Mouse (Mus musculus): ENCODE data around the gene 4930516K23Rik. TPM values are rescaled to one million over a fixed set of nuclear protein-coding genes. Genes with fewer than 3 reads are reported as not detected.

Gene 4930516K23Rik
- polyA plus RNA-seq (2016; fragmentation: Nextera tagmentation; extraction: Ambion mirVana): not detected in 2 replicates

GRCm38 (mm10) chr7:104061345-104061744 lies at the start of gene 4930516K23Rik:
Gene 4930516K23Rik, minus strand, starts transcription at chr7:104061445.
- 67% methylated on average over 2 of the region's 2 CpGs for WGBS

DNA sequence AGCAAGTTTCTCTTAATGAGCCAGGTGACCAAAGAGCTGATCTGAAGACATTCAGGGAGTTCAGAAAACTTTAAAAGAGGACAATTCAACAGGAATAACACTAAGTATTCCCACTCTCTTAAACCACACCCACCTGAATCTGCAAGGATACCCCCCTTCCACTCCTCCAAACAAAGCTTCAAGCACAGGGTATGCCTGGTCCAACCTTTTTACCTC lies 43.4 kb upstream of the 4930516K23Rik start, which contains the start of gene Olfr646:
Gene Olfr646, plus strand, starts transcription at position 117 of the 216 bp plus-strand sequence.
- H3K4me1 ChIP-seq: no peaks in the 10 kb centered on the region
- no peak within 1 kb of the TSS for H3K9ac ChIP-seq
- no peak for ATAC-seq (ENCODE audit: low FRiP score)

More at GRCm38 (mm10) chr7:104061345-104061744, at the start of gene 4930516K23Rik:
- H3K4me2 ChIP-seq: no peak within 1 kb of the TSS
- H3K9ac ChIP-seq: no peak within 1 kb of the TSS
- H3K27me3 ChIP-seq: no peaks in the 10 kb centered on the region
- no peak for ATAC-seq (ENCODE audit: low FRiP score)
- no peaks in the 10 kb centered on the region for H3K36me3 ChIP-seq (replicated peaks)
- no peak within 1 kb of the TSS for H3K27ac ChIP-seq
- H3K9me3 ChIP-seq: no peaks in the 10 kb centered on the region
- no peak within 1 kb of the TSS for H3K4me3 ChIP-seq (replicated peaks)
- H3K4me1 ChIP-seq: no peaks in the 10 kb centered on the region

DNA sequence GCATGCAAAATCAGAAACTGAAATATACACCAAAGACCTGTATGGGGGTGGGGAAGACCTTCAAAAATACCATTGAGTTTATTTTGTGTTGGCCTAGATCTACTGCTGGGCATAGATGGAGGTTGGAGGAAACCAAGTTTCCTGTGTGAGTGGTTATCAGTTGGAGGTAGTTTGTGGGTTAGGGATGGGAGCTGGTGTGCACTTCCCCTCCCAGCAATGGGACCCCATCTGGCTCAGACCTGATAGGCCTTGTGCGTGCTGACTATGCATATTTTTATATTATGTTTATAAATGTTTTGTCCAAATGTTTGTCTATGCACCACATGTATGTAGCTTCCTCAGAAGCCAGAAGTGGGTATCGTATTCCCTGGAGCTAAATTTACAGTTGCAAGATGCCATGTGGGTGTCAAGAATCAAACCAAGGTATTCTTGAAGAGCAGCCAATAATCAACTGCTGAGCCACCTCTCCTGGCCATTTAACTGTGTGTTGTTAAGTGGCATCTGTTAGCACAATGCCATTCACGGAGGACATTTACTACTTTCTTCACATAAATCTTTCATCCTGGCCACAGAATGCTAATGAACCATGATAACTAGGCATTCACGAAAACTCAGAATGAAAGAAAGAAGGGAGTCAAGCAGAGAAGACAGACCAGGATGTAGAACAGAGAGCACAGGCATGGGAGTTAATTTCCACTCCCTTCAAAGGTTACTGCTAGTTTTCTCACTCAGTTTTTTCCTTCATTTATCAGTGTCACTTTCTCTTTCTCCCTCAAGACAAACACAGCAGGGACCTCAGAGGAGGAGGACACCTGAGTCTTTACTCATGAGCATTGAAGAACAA lies 42.9 kb upstream of the 4930516K23Rik start:
- Histone ChIP-seq H3K9me3 (no peaks in the 10 kb centered on the region), H3K27me3 (no peaks in the 10 kb centered on the region), H3K36me3 (replicated peaks) (no peaks in the 10 kb centered on the region), H3K4me2 (no peak overlapping the region), H3K4me1 (no peaks in the 10 kb centered on the region), H3K9ac (no peak overlapping the region), H3K27ac (no peak overlapping the region), H3K4me3 (replicated peaks) (no peak overlapping the region)
- ATAC-seq (ENCODE audit: low FRiP score): no peak
- WGBS: 64% methylated on average over 4 of the region's 4 CpGs

More for the DNA sequence above, 43.4 kb upstream of the 4930516K23Rik start, which contains the start of gene Olfr646:
- Histone ChIP-seq H3K9me3 (no peaks in the 10 kb centered on the region), H3K27ac (no peak within 1 kb of the TSS), H3K4me2 (no peak within 1 kb of the TSS), H3K27me3 (no peaks in the 10 kb centered on the region), H3K36me3 (replicated peaks) (no peaks in the 10 kb centered on the region), H3K4me3 (replicated peaks) (no peak within 1 kb of the TSS)

DNA sequence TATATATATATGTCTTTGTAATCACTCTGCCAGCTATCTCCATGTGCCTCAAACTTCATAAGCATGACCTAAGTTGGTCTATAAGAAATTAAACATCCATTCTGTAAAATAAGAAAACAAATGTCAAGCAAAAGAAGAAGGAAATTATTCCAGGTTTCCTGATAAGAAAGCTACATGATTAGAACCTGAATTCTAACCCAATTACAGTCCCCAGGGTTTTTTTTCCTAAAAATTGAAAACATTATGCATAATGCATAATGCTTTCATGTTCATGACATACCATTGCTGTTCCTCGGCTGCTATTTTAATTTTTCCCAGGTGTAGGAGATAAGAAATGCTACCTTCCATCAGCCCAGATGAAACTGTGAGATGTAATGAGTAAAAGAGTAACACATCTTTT lies 24.1 kb upstream of the 4930516K23Rik start, which contains the start of gene Olfr645:
Gene Olfr645, minus strand, starts transcription at position 101 of the 400 bp plus-strand sequence.
- Histone ChIP-seq H3K36me3 (replicated peaks) (no peaks in the 10 kb centered on the region), H3K9me3 (no peaks in the 10 kb centered on the region), H3K9ac (no peak within 1 kb of the TSS), H3K27me3 (no peaks in the 10 kb centered on the region), H3K4me2 (no peak within 1 kb of the TSS), H3K4me1 (no peaks in the 10 kb centered on the region), H3K27ac (no peak within 1 kb of the TSS), H3K4me3 (replicated peaks) (no peak within 1 kb of the TSS)
- no peak for ATAC-seq (ENCODE audit: low FRiP score)
- WGBS: 83% methylated on average over 1 of the region's 1 CpGs

GRCm38 (mm10) chr7:104071769-104072168 lies 10.5 kb upstream of the 4930516K23Rik start, which contains the start of gene Olfr644:
Gene Olfr644, minus strand, starts transcription at chr7:104071869.
- Histone ChIP-seq H3K4me3 (replicated peaks) (no peak within 1 kb of the TSS), H3K27ac (no peak within 1 kb of the TSS), H3K4me2 (no peak within 1 kb of the TSS), H3K4me1 (no peaks in the 10 kb centered on the region), H3K9ac (no peak within 1 kb of the TSS), H3K27me3 (no peaks in the 10 kb centered on the region), H3K36me3 (replicated peaks) (no peaks in the 10 kb centered on the region), H3K9me3 (0 out of 2 replicates have a peak, but pooled peaks cover 4% of the 10 kb centered on the region)
- ATAC-seq (ENCODE audit: low FRiP score): no peak
- 82% methylated on average over 2 of the region's 2 CpGs for WGBS

DNA sequence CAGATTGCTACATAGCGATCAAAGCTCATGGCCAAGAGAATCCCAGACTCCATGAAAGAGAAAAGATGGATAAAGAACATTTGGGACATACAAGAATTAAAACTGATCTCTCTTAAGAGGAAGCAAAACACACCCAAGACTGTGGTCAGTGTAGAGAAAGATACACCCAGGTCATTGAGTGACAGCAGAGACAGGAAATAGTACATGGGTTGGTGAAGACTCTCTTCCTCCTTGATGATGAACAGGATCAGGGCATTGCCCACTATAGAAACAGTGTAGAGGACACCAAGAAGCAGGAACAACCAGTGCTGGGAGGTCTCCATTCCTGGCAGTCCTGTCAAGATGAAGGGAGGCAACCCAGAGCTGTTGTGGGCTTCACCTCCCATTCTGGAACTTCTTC lies 2.0 kb downstream of the 4930516K23Rik start:
- 87% methylated on average over 1 of the region's 1 CpGs for whole genome bisulfite sequencing
- no peaks in the 10 kb centered on the region for H3K4me1 ChIP-seq
- H3K4me3 ChIP-seq (replicated peaks): no peak overlapping the region
- no peaks in the 10 kb centered on the region for H3K9me3 ChIP-seq
- H3K27me3 ChIP-seq: no peaks in the 10 kb centered on the region
- H3K36me3 ChIP-seq (replicated peaks): no peaks in the 10 kb centered on the region
- H3K4me2 ChIP-seq: no peak overlapping the region
- ATAC-seq (ENCODE audit: low FRiP score): no peak
- no peak overlapping the region for H3K27ac ChIP-seq
- no peak overlapping the region for H3K9ac ChIP-seq

- Histone ChIP-seq H3K4me3 (replicated peaks) (no peak within 1 kb of the TSS), H3K27me3 (no peaks in the 10 kb centered on the region)
These were observed 8.7 kb downstream of the 4930516K23Rik start, which contains the start of gene Olfr642 for GRCm38 (mm10) chr7:104052566-104052965. Gene Olfr642, minus strand, starts transcription at chr7:104052666.

GRCm38 (mm10) chr7:104050745-104051144 lies 10.5 kb downstream of the 4930516K23Rik start:
- no peak for ATAC-seq (ENCODE audit: low FRiP score)

More at GRCm38 (mm10) chr7:104052566-104052965, 8.7 kb downstream of the 4930516K23Rik start, which contains the start of gene Olfr642:
- Histone ChIP-seq H3K9me3 (no peaks in the 10 kb centered on the region), H3K4me1 (no peaks in the 10 kb centered on the region), H3K27ac (no peak within 1 kb of the TSS), H3K36me3 (replicated peaks) (no peaks in the 10 kb centered on the region), H3K9ac (no peak within 1 kb of the TSS), H3K4me2 (no peak within 1 kb of the TSS)
- 76% methylated on average over 1 of the region's 1 CpGs for WGBS
- no peak for ATAC-seq (ENCODE audit: low FRiP score)

DNA sequence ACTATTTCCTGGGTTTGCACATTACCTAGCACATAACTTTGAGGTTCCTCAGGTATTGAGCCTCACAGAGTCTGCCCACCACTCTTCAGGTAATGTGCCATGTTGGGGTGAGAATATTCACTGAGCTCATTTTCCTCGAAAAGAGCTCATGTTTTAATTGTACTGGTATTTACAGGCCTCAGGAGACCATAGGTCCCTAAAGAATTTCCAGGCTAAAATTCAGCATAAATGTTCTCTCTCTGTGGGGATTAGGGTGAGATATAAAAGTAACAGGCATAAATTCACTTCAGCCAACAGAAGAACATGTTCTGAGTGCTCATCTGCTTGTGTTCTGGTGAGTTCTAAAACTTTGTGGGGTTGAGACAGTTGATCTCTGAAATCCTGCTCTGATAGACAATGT lies 26.1 kb downstream of the 4930516K23Rik start, which contains the start of gene Olfr641:
Gene Olfr641, plus strand, starts transcription at position 301 of the 400 bp plus-strand sequence.
- H3K36me3 ChIP-seq (replicated peaks): no peaks in the 10 kb centered on the region
- 87% methylated on average over 1 of the region's 1 CpGs for WGBS
- H3K27me3 ChIP-seq: no peaks in the 10 kb centered on the region

More at GRCm38 (mm10) chr7:104050745-104051144, 10.5 kb downstream of the 4930516K23Rik start:
- H3K27ac ChIP-seq: no peak overlapping the region
- no peak overlapping the region for H3K9ac ChIP-seq
- no peaks in the 10 kb centered on the region for H3K4me1 ChIP-seq
- no peak overlapping the region for H3K4me2 ChIP-seq
- no peaks in the 10 kb centered on the region for H3K9me3 ChIP-seq
- no peaks in the 10 kb centered on the region for H3K27me3 ChIP-seq
- H3K4me3 ChIP-seq (replicated peaks): no peak overlapping the region
- H3K36me3 ChIP-seq (replicated peaks): no peaks in the 10 kb centered on the region
- WGBS: 94% methylated on average over 4 of the region's 4 CpGs

DNA sequence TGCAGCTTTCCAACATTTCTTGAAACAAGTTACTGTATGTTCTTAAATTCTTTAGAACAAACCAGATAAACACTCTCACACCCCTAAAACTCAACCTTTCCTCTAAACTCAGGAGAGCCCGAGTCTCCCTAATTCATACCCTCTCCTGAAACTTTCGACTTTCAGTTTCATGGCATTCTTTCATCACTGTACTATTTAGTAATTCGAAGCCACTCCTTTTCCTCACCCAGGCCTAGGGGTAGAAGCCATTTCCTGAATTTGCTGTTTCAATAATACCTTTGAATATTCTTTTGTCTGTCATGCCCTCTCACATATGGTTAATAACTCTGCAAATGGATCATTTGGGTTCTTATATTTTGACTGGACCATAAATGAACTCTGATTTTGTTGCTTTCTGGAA lies 34.3 kb downstream of the 4930516K23Rik start:
- Histone ChIP-seq H3K27me3 (no peaks in the 10 kb centered on the region), H3K27ac (no peak overlapping the region), H3K4me2 (no peak overlapping the region), H3K4me3 (replicated peaks) (no peak overlapping the region), H3K36me3 (replicated peaks) (no peaks in the 10 kb centered on the region), H3K9ac (no peak overlapping the region), H3K9me3 (no peaks in the 10 kb centered on the region), H3K4me1 (no peaks in the 10 kb centered on the region)
- whole genome bisulfite sequencing: 76% methylated on average over 3 of the region's 3 CpGs
- ATAC-seq (ENCODE audit: low FRiP score): no peak

More for the DNA sequence above, 26.1 kb downstream of the 4930516K23Rik start, which contains the start of gene Olfr641:
- H3K9ac ChIP-seq: no peak within 1 kb of the TSS
- no peak within 1 kb of the TSS for H3K4me2 ChIP-seq
- H3K4me1 ChIP-seq: no peaks in the 10 kb centered on the region
- H3K9me3 ChIP-seq: no peaks in the 10 kb centered on the region
- H3K27ac ChIP-seq: no peak within 1 kb of the TSS
- no peak within 1 kb of the TSS for H3K4me3 ChIP-seq (replicated peaks)
- ATAC-seq (ENCODE audit: low FRiP score): no peak

DNA sequence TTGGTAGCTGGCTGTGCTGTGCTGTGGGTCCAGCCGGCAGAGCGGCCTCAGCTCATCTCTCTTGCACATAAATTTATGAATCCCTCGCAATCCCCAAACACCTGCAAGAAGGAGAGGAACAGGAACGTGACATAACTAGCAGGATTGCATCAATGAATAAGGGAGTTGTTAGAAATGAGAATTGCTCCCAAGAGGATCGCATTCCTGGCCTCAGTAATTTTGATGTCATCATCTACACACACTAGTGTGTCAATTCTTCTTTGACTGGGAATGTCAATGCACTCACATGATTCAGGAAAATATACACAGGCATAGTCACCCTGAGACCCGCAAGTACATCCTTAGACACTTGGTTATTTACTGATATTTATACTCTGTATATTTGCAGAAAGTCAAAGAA lies 35.8 kb downstream of the 4930516K23Rik start, which contains the start of gene Olfr640:
Gene Olfr640, minus strand, starts transcription at position 101 of the 400 bp plus-strand sequence.
- no peaks in the 10 kb centered on the region for H3K36me3 ChIP-seq (replicated peaks)
- no peak within 1 kb of the TSS for H3K9ac ChIP-seq
- H3K4me2 ChIP-seq: no peak within 1 kb of the TSS
- WGBS: 88% methylated on average over 6 of the region's 6 CpGs
- no peak for ATAC-seq (ENCODE audit: low FRiP score)
- no peaks in the 10 kb centered on the region for H3K4me1 ChIP-seq
- H3K27me3 ChIP-seq: no peaks in the 10 kb centered on the region
- no peak within 1 kb of the TSS for H3K27ac ChIP-seq
- no peaks in the 10 kb centered on the region for H3K9me3 ChIP-seq
- no peak within 1 kb of the TSS for H3K4me3 ChIP-seq (replicated peaks)

GRCm38 (mm10) chr7:104021651-104022050 lies 39.6 kb downstream of the 4930516K23Rik start:
- Histone ChIP-seq H3K4me2 (no peak overlapping the region), H3K36me3 (replicated peaks) (no peaks in the 10 kb centered on the region), H3K4me3 (replicated peaks) (no peak overlapping the region), H3K9ac (no peak overlapping the region), H3K4me1 (no peaks in the 10 kb centered on the region), H3K27ac (no peak overlapping the region), H3K27me3 (no peaks in the 10 kb centered on the region), H3K9me3 (no peaks in the 10 kb centered on the region)
- no peak for ATAC-seq (ENCODE audit: low FRiP score)
- 88% methylated on average over 6 of the region's 6 CpGs for WGBS
